Mouse (Mus musculus): ENCODE results near the gene Dpp10.

DNA sequence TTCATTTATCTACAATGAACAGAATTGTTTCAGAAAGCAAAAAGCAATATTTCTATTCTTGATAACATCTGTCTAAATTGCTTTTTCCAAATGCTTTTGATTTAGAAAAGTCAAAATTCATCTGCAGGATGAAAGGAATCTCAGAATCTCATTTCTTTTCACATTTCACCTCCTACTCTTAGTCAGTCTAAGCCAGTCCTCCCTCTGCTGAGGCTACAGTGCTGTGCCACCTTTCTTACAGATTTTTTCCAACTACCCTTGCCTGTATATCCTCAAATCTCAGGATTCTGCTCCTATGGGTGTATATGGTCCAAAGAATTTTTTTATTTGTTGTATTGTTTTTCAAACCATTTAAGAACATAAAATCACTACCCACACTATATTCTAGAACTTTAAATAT, 289.3 kb downstream of the Dpp10 start:
- TF ChIP-seq POLR2A (IDR thresholded peaks at IDR 0.05; ENCODE audit: control insufficient read depth, low read depth, low read length) (no peak), CTCF (IDR thresholded peaks at IDR 0.05; ENCODE audit: control insufficient read depth, insufficient read depth, insufficient replicate concordance, low read depth, low read length) (no peak)

Data from testis, adult 2 months (tissue).